Mouse (Mus musculus) liver, adult 2 months (tissue): Measurements from ENCODE around the gene Kyat1. TPM values are rescaled to one million over a fixed set of nuclear protein-coding genes. Genes with fewer than 3 reads are reported as not detected.
"Not testable (repeated sequence)": the region's sequence is repeated elsewhere in the genome, so short reads cannot be mapped to it uniquely, and the experiment has no call there.

Experiments used
- DNase-seq: peaks from one replicate; pipeline ENCODE4 v3.0.0-alpha.2; 2011; ENCODE audit warnings: low read depth, low spot score; ENCODE audit errors: extremely low read depth
- H3K27ac ChIP-seq: fragments of 200-500 bp; replicated peaks from 2 replicates; pipeline ENCODE4 v1.5.1; 2012; ENCODE audit warnings: low read depth, mild to moderate bottlenecking, control low read depth, inconsistent platforms, low read length; ENCODE audit not compliant: insufficient read depth
- H3K27me3 ChIP-seq: fragments of 200-500 bp; 2 replicates; pipeline ENCODE4 v1.6.1; 2012; ENCODE audit warnings: mild to moderate bottlenecking, moderate library complexity, low read length, inconsistent platforms; ENCODE audit not compliant: control insufficient read depth, insufficient read depth
- H3K36me3 ChIP-seq: fragments of 200-500 bp; 2 replicates; pipeline ENCODE4 v1.6.1; 2012; ENCODE audit warnings: low read length, inconsistent platforms; ENCODE audit not compliant: control insufficient read depth, insufficient read depth
- H3K4me1 ChIP-seq: fragments of 200-500 bp; 2 replicates; pipeline ENCODE4 v1.6.1; 2011; ENCODE audit warnings: low read length; ENCODE audit not compliant: control insufficient read depth, insufficient read depth
- H3K4me3 ChIP-seq: fragments of 200-500 bp; 2 replicates; pipeline ENCODE4 v1.5.1; 2011; ENCODE audit warnings: low read depth, mild to moderate bottlenecking, control low read depth, low read length, moderate library complexity; ENCODE audit not compliant: insufficient read depth
- H3K79me2 ChIP-seq: fragments of 200-500 bp; 2 replicates; pipeline ENCODE4 v1.6.1; 2012; ENCODE audit warnings: inconsistent platforms, mild to moderate bottlenecking, low read length, moderate library complexity; ENCODE audit not compliant: control insufficient read depth, insufficient read depth
- H3K9ac ChIP-seq: fragments of 200-500 bp; 2 replicates; pipeline ENCODE4 v1.6.1; 2012; ENCODE audit warnings: low read depth, mild to moderate bottlenecking, control low read depth, inconsistent platforms, low read length
- CTCF ChIP-seq: fragments of 200-500 bp; IDR thresholded peaks from 2 replicates; pipeline ENCODE4 v1.5.1; 2011; ENCODE audit warnings: low read depth, low read length, control low read depth
- POLR2A ChIP-seq: fragments of 200-500 bp; IDR thresholded peaks from 2 replicates; pipeline ENCODE4 v1.6.1; 2011; ENCODE audit warnings: low read length, control low read depth; ENCODE audit not compliant: insufficient read depth; ENCODE audit errors: extremely low read depth
- WGBS: fragments of 180-500 bp; shearing (Covaris S2); methylation state at CpG from one replicate; pipeline ENCODE4 v1.1.7; 2018; 5-methylcytosine and 5-hydroxymethylcytosine counted together
- polyA plus RNA-seq: library from polyadenylated mRNA; depleted of rRNA; stranded (reverse); fragments of >200 nt; gene quantifications from 2 replicates; pipeline ENCODE4 v1.2.3, GENCODE M21; 2012
- total RNA-seq: library from RNA; depleted of rRNA; stranded (reverse); fragments of >200 nt; gene quantifications from 2 replicates; pipeline ENCODE4 v1.2.3, GENCODE M21; 2014

Gene Kyat1
- total and polyA plus RNA-seq, 2 experiments: 169 to 378 TPM

DNA sequence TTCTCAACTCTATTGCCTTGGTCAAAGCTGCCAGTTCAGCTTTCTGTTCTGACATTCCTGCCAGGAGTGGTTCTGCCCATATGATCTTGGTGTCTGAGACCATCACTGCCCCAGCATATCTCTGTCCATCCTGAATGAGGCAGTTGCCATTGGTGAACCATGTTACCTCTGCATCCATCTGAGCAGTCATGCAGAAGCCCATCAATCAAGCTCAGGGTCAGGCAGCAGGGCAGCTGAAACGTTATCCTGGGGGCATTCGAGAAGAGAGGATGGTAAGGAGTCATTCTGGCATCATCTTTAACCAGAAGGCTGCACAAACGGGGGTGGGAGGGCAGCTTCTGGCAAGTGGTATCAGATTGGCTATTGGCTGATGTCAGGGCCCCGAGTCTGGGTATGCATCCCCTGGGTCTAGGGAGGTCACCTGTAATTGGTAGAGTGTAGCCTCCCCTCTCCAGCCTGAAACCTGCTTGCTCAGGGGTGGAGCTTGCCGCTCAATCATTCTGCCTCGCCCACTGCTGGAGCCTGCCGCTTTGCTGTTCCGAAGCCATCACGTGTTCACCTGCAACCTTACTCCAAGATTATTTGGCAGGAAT is 41.2 kb downstream of the Kyat1 start:
- DNase-seq: no peak
- Histone ChIP-seq H3K79me2 (no peaks in the 10 kb centered on the region), H3K27me3 (no peaks in the 10 kb centered on the region), H3K4me3 (no peak overlapping the region), H3K4me1 (no peaks in the 10 kb centered on the region), H3K27ac (no peak overlapping the region), H3K36me3 (no peaks in the 10 kb centered on the region), H3K9ac (no peak overlapping the region)
- no peak for TF ChIP-seq POLR2A
- 75% methylated on average over 9 of the region's 9 CpGs for WGBS

GRCm38 (mm10) chr2:30161809-30162208 is 43.8 kb downstream of the Kyat1 start:
- H3K36me3 ChIP-seq: no peaks in the 10 kb centered on the region
- peak; percentile 58 for DNase-seq
- no peak overlapping the region for H3K9ac ChIP-seq
- no peak for TF ChIP-seq POLR2A
- peak; percentile 32; the same call in 1 of the 2 replicates for TF ChIP-seq CTCF
- H3K27ac ChIP-seq: no peak overlapping the region
- no peak overlapping the region for H3K4me3 ChIP-seq
- no peaks in the 10 kb centered on the region for H3K4me1 ChIP-seq
- no peaks in the 10 kb centered on the region for H3K27me3 ChIP-seq
- no peaks in the 10 kb centered on the region for H3K79me2 ChIP-seq

DNA sequence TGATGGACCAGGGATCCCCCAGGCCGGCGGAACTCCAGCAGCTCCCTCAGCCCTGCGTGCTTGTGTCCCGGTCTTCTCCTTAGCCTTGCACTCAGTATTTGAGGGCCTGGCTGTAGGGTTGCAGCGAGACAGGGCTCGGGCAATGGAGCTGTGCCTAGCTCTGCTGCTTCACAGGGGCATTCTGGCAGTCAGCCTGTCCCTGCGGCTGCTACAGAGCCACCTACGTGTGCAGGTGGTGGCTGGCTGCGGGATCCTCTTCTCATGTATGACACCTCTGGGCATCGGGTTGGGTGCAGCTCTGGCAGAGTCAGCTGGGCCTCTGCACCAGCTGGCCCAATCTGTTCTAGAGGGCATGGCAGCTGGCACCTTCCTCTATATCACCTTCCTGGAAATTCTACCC is 45.8 kb downstream of the Kyat1 start:
- not testable (repeated sequence) for DNase-seq, H3K9ac ChIP-seq, H3K4me1 ChIP-seq, H3K4me3 ChIP-seq, H3K27ac ChIP-seq, H3K36me3 ChIP-seq, H3K79me2 ChIP-seq, H3K27me3 ChIP-seq
- WGBS: 91% methylated on average over 7 of the region's 10 CpGs

DNA sequence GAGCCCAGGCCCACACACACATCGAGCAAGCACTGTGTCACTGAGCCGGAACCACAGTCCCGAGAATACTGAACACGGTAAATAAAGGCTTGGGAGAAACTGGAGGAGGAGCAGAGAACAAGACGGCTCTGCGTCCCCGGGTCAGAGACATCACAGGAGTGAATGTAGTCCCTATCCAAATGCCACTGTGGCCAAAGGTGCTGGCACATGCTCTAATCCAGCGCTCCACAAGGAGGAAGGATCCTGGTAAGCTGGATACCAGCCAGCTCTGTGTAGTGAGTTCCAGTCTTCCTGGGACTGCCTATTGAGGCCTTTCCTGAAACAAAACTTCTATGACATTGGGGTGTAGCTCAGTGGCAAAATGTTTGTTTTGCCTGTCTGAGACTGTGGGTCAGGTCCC is 53.0 kb downstream of the Kyat1 start:
- DNase-seq: peak; percentile 43
- H3K9ac ChIP-seq: no peak overlapping the region
- H3K27me3 ChIP-seq: no peaks in the 10 kb centered on the region
- TF ChIP-seq POLR2A (no peak), CTCF (no peak)
- H3K79me2 ChIP-seq: no peaks in the 10 kb centered on the region
- no peak overlapping the region for H3K4me3 ChIP-seq
- H3K36me3 ChIP-seq: peaks cover 15% of the 10 kb centered on the region
- H3K4me1 ChIP-seq: peaks cover 2% of the 10 kb centered on the region
- no peak overlapping the region for H3K27ac ChIP-seq
- WGBS: 64% methylated on average over 8 of the region's 8 CpGs

DNA sequence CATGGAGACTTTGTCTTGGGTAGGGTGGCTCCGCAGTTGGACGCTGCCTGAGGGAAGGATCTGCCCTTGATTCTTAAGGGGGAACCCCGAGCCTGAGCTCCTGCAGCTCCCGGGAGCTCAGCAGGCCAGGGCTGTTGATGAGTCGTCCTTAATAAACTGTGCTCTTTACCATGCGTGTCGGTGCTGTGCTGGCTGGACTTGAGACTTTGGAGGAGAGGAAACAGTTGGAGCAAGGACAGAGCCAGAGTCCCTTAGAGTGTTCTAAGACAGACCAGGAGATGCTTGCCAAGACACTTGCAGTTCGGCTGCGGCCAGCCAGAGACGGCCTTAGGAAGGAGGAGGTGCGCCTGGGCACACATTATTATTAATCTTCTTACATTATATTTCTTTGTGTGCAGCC is 53.8 kb downstream of the Kyat1 start:
- Histone ChIP-seq H3K79me2 (no peaks in the 10 kb centered on the region), H3K36me3 (peaks cover 16% of the 10 kb centered on the region), H3K9ac (no peak overlapping the region), H3K27me3 (no peaks in the 10 kb centered on the region), H3K27ac (no peak overlapping the region), H3K4me3 (no peak overlapping the region), H3K4me1 (peaks cover 9% of the 10 kb centered on the region)
- no peak for TF ChIP-seq CTCF
- TF ChIP-seq POLR2A: no peak
- DNase-seq: no peak
- 88% methylated on average over 11 of the region's 11 CpGs for WGBS

- no peak overlapping the region for H3K9ac ChIP-seq
- no peaks in the 10 kb centered on the region for H3K27me3 ChIP-seq
- H3K4me3 ChIP-seq: no peak overlapping the region
- no peaks in the 10 kb centered on the region for H3K79me2 ChIP-seq
- H3K27ac ChIP-seq: peak overlapping the region; percentile 42; the same call in 1 of the 2 replicates
- peaks cover 16% of the 10 kb centered on the region for H3K36me3 ChIP-seq
- peak; percentile 84 for DNase-seq
- WGBS: 24% methylated on average over 4 of the region's 4 CpGs
- no peak for TF ChIP-seq CTCF
- no peak for TF ChIP-seq POLR2A
- H3K4me1 ChIP-seq: peaks cover 26% of the 10 kb centered on the region
Observed at GRCm38 (mm10) chr2:30147466-30147865, 58.2 kb downstream of the Kyat1 start.
